Mouse (Mus musculus) right cerebral cortex, adult 2 months (tissue): ENCODE measurements around the gene Sptlc2.
A peak's percentile ranks its signal among the peaks of the same experiment; 100 is the strongest.
"Not testable (repeated sequence)": the region's sequence is repeated elsewhere in the genome, so short reads cannot be mapped to it uniquely, and the experiment has no call there.

Experiments
- DNase-seq, 2 experiments: peaks; one replicate each; pipeline ENCODE4 v3.0.0; 2021 to 2022; ENCODE audit warnings: low spot score in 2 of 2

Sptlc2 gene

DNA sequence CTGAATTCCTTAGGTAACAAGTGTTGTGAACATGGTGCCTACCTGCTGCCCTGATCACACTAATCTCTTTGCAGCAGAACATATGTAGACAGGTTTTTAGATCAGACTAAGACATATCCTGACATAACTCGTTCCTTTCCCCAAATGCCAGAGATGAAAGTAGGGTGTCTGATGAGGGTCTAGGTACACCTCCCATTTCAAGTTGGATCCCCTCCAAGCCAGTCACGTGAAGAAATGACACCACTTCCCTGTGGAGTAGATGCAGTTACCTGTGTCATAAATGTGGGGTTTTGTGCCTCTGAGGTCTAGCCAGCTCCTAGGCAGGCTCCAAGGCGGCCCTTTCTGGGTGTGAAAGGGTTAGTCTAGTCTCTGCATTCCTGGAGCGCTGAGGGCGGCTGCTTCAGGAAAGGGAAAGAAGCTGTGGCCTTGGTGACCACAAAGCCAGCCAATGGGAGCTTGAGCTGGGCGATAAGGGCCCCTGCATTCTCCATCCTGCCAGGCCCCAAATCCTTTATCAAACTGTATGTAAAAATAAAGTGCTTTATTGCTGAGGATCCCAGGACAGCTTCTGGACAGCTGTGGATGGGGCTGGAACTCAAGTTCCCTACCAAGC, 109.9 kb downstream of the Sptlc2 start:
- DNase-seq: no peak

DNA sequence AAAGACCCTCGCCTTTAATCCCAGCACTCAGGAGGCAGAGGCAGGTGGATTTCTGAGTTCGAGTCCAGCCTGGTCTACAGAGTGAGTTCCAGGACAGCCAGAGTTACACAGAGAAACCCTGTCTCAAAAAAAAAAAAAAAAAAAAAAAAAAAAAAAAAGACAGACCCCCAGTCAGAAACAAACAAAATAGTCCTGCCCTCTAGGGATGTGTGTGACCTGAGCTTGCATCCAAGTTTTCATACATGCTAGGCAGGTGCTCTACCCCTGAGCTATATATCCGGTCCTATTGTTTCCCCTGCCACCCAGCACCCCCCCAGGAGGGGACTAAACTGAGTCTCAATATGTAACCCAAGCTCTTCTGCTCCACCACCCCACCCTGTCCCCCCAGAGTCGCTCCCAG, 110.9 kb downstream of the Sptlc2 start:
- DNase-seq: not testable (repeated sequence)

DNA sequence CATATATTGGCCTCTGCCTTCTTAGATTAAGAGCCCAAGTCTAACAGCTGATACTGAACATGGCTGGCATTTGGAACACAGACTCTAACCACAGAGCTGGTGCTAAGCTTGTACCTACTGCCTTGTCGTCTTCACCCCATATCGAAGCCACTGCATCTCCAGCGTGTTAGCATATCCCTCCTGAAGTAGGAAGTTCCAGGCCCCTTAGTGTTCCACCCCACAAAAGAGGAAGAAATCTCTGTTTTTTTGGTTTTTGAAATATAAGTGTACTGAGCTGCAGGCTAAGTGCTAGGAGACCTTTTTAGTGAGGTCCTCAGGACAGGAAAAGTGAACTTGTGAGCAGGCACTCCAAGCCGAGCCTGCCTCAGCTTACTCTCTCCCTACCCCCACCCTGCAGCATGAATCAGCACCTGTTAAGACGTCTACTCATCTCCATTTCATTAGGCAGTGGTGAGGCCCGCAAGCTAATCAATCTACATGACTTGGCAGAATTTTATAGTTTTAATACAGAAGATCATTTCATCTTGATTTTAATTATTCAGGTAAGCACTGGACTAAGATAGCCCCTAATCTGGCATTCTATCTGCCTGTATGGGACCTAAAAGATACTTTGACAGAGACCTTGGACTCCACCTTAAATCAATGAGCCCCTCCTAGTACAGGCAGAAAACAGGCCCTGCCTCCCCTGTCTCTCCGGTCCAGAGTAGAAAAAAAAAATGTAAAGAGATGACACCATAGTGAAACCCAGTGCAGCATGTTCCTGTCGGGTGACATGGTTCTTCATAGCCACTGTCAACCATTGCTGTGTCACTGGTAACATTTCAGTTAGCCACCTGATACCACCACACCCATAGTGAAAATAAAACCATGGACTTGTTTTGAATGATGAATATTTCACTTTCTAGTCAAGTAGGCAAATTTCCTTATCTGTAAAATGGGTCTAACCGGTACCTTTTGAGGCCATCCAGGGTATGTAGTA, 113.0 kb downstream of the Sptlc2 start:
- DNase-seq: no peak

DNA sequence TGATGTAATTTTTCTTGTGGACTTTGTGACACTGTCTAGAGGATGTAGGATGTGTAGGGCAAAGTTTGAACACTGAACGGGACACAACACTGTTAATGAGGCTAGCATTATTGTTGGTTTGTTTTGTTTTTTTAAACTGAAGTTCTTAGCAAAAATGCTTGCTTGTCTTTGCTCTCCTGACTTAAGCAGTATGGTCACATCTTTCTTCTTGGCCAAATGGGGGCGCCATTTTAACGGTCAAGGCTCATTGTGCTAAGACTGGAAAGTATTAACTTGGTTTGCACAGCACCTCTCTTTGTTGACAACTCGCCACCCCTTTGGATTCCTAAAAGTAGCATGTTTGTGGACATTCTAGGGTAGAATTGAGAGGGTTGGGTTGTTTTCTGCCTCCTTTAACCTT, 120.5 kb downstream of the Sptlc2 start:
- peak in 1 of 2 experiments; percentile 12 for DNase-seq

DNA sequence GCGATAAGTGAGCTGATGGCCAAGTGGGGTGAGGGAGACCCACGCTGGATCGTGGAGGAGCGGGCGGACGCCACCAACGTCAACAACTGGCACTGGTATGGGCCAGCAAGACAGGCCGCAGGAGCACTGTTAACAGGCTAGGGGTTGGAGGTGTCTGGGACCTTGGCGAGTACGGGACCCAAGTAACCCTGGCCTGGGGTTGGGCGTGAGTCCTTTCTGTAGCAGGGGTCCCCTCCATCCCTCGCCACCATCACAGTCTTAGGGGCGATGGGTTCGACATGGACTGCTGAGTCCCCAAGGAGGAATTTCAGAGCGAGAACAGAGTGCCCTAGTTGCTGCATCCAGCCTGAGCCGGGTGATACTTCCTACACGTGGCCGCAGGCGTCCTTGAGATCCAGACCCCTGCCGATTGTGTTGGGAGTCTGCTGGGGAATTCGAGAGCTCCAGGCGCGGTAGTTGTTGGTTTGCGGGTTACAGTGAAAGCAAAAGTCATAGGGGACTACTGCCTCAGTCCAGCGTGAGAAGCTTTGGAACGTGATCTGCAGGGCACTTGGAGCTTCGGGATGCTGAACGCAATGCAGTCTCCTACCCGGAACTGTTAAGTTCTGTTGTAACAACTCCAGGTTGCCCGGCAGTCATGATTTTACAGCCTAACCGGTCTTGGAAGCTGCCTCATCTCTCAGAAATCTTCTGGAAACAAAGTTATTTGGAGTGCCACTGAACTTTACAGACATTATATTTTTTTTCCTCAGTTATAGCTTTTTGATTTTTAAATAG, 121.1 kb downstream of the Sptlc2 start:
- no peak for DNase-seq

DNA sequence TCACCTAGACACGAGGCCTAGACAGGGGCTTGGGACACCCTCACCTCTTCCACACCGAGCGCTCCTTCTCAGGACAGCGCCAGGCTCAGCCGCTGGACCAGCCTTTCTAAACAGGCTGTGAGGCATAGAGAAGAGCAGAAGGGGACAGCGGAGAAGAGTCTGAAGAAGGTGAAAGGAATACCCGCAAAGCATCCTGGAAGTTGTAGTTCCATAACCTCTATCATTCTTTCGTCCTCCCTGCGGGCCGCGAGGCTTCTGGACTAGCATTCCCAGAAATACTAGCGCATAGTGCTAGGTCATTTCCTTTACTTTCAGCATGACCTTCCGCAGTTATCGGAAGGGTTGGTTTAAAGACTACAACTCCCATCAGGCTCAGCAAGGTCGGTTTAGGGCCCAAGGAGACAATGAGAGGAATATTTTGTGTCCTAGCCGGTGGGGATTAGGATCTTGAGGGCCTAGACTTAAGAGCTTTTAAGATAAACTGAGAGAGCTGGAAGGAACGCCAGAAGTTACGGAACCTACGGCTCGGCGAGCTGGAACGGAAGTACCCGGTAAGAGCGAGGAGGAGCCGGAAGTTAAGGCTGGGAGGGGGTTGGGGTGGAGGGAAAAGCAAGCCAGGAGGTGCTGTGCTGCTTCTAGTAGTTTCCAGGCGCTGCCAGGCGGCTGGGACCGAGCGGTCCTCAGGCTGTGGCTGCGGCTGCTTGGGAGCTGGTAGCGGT, 121.9 kb downstream of the Sptlc2 start, which contains the start of the genes Vipas39 and Ahsa1:
Vipas39 (minus strand) TSS at position 149 of the 719 bp plus-strand sequence.
Ahsa1 (plus strand) TSS at position 372 of the 719 bp plus-strand sequence.
- peak; percentile 90 to 92 for DNase-seq

DNA sequence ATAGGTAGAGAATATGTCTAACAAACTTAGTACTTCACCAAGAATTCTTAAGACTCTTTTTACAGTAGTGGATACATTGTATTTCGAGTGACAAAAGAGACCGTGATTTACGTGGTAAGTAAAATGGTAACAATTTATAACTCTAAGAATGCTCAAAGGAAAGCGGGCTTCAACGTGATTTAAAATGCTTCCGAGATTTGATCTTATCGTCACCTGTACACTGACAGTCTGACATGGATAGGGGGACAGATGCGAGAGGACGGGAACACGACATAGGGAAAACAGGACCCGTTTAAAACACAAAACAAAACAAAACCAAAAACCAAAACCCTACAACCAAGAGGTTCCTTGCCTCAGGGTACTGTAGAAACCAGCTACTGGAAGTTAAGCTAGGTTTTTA, 122.7 kb downstream of the Sptlc2 start:
- no peak for DNase-seq

DNA sequence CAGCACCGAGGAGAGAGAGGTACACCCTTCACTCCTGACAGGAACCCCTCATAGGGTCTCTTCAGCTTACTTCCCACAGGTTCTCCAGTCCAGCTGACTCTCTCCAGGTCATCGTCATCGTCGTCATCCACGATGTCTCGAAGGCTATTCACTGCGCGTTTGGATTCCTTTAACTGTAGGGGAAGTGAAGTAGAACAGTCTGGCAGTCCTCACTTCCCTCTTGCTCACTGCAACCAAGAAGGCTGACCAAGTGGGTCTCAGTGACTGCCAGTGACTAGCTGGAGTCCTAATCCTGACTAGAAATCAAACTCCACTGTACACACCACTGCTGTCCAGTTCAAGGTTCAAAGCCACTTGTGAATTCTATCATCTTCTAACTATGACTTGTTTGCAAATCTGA, 127.6 kb downstream of the Sptlc2 start:
- DNase-seq: no peak

DNA sequence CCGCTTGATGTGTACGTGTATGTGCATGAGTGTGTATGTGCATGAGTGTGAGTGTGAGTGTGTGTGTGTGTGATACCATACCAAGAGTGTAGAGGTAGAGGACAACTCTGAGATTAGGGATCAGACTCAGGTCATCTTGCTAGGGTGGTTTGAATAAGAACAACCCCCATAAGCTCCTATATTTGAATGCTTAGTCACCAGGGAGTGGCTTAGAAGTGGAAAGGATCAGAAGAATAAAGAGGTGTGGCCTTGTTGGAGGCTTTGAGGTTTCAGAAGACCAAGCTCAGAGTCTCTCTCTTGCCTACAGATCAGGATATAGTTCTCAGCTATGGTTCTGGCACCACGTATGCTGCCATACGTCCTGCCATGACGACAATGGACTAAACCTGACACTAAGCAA, 131.5 kb downstream of the Sptlc2 start:
- DNase-seq: no peak
